Mouse (Mus musculus) heart, embryonic 13.5 days (tissue): ENCODE measurements around the gene Rffl. TPM values are rescaled to one million over a fixed set of nuclear protein-coding genes. Genes with fewer than 3 reads are reported as not detected.

Experiments used
- ATAC-seq: fragments of 200-750 bp; cut with Nextera tagmentation; 2 replicates; pipeline ENCODE4 v1.8.0; 2017; ENCODE audit warnings: moderate TSS enrichment; ENCODE audit not compliant: insufficient number of reproducible peaks, low FRiP score, low TSS enrichment; ENCODE audit errors: extremely low read depth
- H3K27ac ChIP-seq: fragments of 300-500 bp; sonication (generic); replicated peaks from 2 replicates; pipeline ENCODE4 v1.5.1; 2015; ENCODE audit warnings: moderate library complexity, mild to moderate bottlenecking, inconsistent platforms
- H3K27me3 ChIP-seq: fragments of 300-500 bp; sonication (generic); replicated peaks from 2 replicates; pipeline ENCODE4 v1.6.1; 2015; ENCODE audit warnings: mild to moderate bottlenecking, inconsistent platforms
- H3K36me3 ChIP-seq: fragments of 300-500 bp; sonication (generic); 2 replicates; pipeline ENCODE4 v1.6.1; 2015; ENCODE audit warnings: mild to moderate bottlenecking, inconsistent platforms
- H3K4me1 ChIP-seq: fragments of 300-500 bp; sonication (generic); 2 replicates; pipeline ENCODE4 v1.6.1; 2015; ENCODE audit warnings: inconsistent platforms
- H3K4me2 ChIP-seq: fragments of 300-500 bp; sonication (generic); 2 replicates; pipeline ENCODE4 v1.6.1; 2015; ENCODE audit warnings: inconsistent platforms, mild to moderate bottlenecking, moderate library complexity
- H3K4me3 ChIP-seq: fragments of 300-500 bp; sonication (generic); 2 replicates; pipeline ENCODE4 v1.5.1; 2015; ENCODE audit warnings: moderate library complexity, mild to moderate bottlenecking, inconsistent platforms
- H3K9ac ChIP-seq: fragments of 300-500 bp; sonication (generic); 2 replicates; pipeline ENCODE4 v1.6.1; 2015; ENCODE audit warnings: inconsistent platforms, mild to moderate bottlenecking, moderate library complexity
- H3K9me3 ChIP-seq: fragments of 300-500 bp; sonication (generic); 2 replicates; pipeline ENCODE4 v1.6.1; 2016; ENCODE audit warnings: inconsistent platforms
- WGBS: fragments of 180-500 bp; shearing (Covaris S2); methylation state at CpG from one replicate; pipeline ENCODE4 v1.1.7; 2015; ENCODE audit warnings: mixed read lengths; 5-methylcytosine and 5-hydroxymethylcytosine counted together
- polyA plus RNA-seq: library from polyadenylated mRNA; unstranded; fragments of >200 nt; fragmentation: Nextera tagmentation; extraction: Ambion mirVana; gene quantifications from 2 replicates; pipeline ENCODE4 v1.2.1, GENCODE M21; 2015

Gene Rffl
- polyA plus RNA-seq, 1 experiment from 2014 or later = 5.3 TPM

DNA sequence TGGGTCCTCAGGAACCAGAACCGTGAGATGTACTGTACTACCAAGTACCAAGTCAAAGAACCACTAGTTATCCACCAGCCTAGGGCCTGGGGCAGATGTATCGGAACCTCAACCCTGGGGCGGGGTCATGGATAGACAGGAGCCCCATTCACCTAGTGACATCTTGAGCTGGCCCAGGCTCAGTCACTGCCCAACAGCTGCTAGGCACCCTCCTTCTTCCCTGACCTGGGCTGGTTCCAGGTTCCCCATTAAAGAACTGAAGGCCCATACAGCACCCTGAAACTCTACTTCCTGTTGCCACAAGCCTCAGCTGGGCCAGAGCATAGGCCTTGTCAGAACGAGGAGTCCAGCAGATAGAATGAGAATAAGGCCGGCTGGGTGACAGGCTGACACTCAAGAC is 28.7 kb upstream of the Rffl start:
- no peak overlapping the region for H3K4me3 ChIP-seq
- no peak overlapping the region for H3K9ac ChIP-seq
- ATAC-seq = no peak
- peaks cover 64% of the 10 kb centered on the region for H3K36me3 ChIP-seq
- 86% methylated on average over 5 of the region's 5 CpGs for WGBS
- H3K27me3 ChIP-seq = no peaks in the 10 kb centered on the region
- no peak overlapping the region for H3K4me2 ChIP-seq
- no peaks in the 10 kb centered on the region for H3K9me3 ChIP-seq
- H3K4me1 ChIP-seq = no peaks in the 10 kb centered on the region
- H3K27ac ChIP-seq = no peak overlapping the region

- Histone ChIP-seq H3K9ac (no peak overlapping the region), H3K36me3 (peaks cover 41% of the 10 kb centered on the region)
- WGBS = 74% methylated on average over 10 of the region's 10 CpGs
Observed at GRCm38 (mm10) chr11:82897478-82897877, 26.5 kb upstream of the Rffl start.

DNA sequence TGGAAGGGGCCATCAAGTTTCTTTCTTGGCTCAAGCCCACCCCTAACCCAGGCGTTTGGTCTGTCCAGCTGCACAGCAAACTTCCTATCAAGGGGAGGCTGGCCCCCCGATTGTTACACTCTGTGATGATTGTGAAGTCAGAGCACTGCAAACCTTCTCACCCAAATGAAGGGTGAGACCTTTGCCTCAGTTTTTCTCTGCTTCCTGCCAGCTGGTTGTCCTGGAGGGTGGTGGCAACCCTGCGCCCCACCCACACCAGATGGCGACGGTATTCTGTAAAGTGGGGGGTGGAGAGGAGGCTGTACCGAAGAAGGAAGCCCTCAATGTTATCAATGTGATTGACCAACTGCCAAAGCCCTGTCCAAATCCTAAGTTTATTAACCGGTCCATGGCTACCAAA is 20.9 kb upstream of the Rffl start, which contains the start of gene Fndc8:
Fndc8 (plus strand) TSS at position 189 of the 400 bp plus-strand sequence.
- Histone ChIP-seq H3K27me3 (peaks cover 19% of the 10 kb centered on the region), H3K4me2 (no peak within 1 kb of the TSS), H3K9me3 (no peaks in the 10 kb centered on the region), H3K4me1 (peaks cover 16% of the 10 kb centered on the region), H3K9ac (peak within 1 kb of the TSS; percentile 33; the same call in 1 of the 2 replicates), H3K36me3 (no peaks in the 10 kb centered on the region), H3K4me3 (no peak within 1 kb of the TSS), H3K27ac (no peak within 1 kb of the TSS)
- 47% methylated on average over 7 of the region's 7 CpGs for WGBS
- no peak for ATAC-seq

More at GRCm38 (mm10) chr11:82897478-82897877, 26.5 kb upstream of the Rffl start:
- Histone ChIP-seq H3K27ac (no peak overlapping the region), H3K27me3 (peaks cover 4% of the 10 kb centered on the region; the same call in 1 of the 2 replicates), H3K9me3 (no peaks in the 10 kb centered on the region), H3K4me3 (no peak overlapping the region), H3K4me2 (no peak overlapping the region), H3K4me1 (no peaks in the 10 kb centered on the region)
- ATAC-seq = no peak

DNA sequence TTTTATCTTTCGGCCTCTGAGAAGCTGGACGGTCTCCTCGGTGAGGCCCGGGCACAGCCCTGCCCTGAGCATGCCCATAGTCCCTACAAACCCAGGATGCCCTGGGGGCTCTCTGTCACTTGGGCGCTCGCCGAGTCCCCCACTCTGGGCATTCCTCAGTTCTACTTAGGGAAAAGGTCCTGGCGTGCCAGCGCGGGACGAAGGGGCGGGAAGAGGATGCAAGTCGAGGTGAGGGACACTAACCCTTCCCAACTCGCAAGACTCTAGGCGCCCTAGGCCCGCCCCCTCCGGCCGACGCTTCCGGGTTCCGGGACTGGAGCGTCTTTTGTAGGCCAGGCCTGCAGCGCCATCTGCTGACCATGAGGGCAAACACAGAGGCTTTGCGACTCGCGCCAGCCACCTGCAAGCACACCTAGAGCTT is 19.3 kb upstream of the Rffl start, which contains the start of gene Rad51d:
Rad51d (minus strand) TSS at position 273 of the 421 bp plus-strand sequence.
- peaks cover 16% of the 10 kb centered on the region for H3K4me1 ChIP-seq
- peak within 1 kb of the TSS; percentile 58 for H3K27ac ChIP-seq
- under 1% methylated on average over 23 of the region's 26 CpGs for WGBS
- peaks cover 19% of the 10 kb centered on the region for H3K27me3 ChIP-seq
- peak within 1 kb of the TSS; percentile 84 for H3K9ac ChIP-seq
- H3K36me3 ChIP-seq = 0 out of 2 replicates have a peak, but pooled peaks cover 3% of the 10 kb centered on the region
- H3K4me2 ChIP-seq = peak within 1 kb of the TSS; percentile 88
- H3K4me3 ChIP-seq = peak within 1 kb of the TSS; percentile 60
- no peaks in the 10 kb centered on the region for H3K9me3 ChIP-seq
- ATAC-seq = peak; percentile 89

DNA sequence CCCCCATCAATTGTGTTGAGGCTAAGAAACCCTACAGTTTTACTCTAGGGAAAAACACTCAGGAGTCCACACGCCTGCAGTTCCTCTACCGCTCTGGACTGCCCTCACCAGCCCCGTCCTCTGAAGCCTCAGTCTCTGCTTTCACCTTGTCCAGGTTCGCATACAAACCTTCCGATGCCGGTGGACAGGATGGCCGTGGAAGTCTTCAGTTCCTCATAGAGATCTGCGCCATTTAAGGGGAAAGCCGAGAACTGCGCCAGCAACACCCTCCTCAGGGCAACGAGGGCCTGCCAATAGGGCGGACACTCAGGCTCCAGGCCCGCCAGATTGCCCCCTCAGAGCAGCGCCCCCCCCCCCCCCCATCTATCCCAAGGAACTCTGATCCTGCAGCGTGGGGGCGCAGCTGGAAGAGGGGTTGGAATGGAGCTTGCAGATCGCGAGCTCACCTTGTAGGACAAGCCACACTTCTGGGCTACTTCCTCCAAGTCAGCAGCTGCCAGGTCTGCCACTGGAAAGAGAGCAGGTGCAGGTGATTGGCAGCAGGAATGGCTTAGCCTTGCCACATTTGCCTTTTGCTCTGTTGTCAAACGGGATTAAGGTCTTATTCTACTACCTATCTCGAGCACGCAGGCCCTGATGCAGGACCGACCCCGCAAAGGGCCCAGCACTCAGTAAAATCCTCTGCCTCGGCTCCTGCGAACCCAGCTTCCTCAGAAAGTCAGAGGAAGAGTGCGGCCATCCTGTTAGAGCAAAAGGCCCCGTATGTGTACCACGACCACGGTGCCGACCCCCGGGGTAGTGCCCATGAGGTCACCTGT is 18.7 kb upstream of the Rffl start:
- Histone ChIP-seq H3K27me3 (peaks cover 19% of the 10 kb centered on the region), H3K4me3 (peak overlapping the region; percentile 60), H3K9me3 (no peaks in the 10 kb centered on the region), H3K36me3 (0 out of 2 replicates have a peak, but pooled peaks cover 3% of the 10 kb centered on the region), H3K4me1 (peaks cover 16% of the 10 kb centered on the region), H3K4me2 (peak overlapping the region; percentile 88), H3K9ac (peak overlapping the region; percentile 84), H3K27ac (peak overlapping the region; percentile 58)
- ATAC-seq = no peak
- WGBS = 5% methylated on average over 31 of the region's 31 CpGs

DNA sequence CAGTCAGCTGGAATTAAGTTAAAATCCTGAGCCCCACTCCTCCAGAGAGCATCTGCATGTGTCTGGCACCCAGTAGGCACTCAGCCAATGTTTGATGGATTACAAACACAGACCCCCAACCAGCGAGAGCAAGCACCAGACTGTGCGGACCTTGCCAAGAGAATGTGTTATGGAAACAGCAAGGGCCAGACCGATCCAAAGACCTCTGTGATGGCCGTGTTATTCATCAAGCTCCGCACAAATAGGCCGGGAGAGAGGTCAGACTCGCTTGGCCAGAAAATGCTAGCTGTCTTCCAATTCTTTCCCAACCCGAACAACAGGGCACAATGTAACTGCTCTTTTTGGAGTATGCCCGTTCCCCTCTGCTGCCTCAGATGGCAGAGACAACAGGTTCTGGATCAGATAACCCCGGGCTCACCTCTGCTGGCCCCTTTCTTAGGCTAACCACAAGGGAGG is 17.5 kb upstream of the Rffl start:
- Histone ChIP-seq H3K4me3 (peak overlapping the region; percentile 60; the same call in 1 of the 2 replicates), H3K4me2 (peak overlapping the region; percentile 88), H3K27me3 (peaks cover 19% of the 10 kb centered on the region), H3K9ac (peak overlapping the region; percentile 84), H3K36me3 (peaks cover 4% of the 10 kb centered on the region; the same call in 1 of the 2 replicates), H3K27ac (no peak overlapping the region), H3K4me1 (peaks cover 16% of the 10 kb centered on the region), H3K9me3 (no peaks in the 10 kb centered on the region)
- WGBS = 57% methylated on average over 10 of the region's 10 CpGs
- ATAC-seq = no peak

DNA sequence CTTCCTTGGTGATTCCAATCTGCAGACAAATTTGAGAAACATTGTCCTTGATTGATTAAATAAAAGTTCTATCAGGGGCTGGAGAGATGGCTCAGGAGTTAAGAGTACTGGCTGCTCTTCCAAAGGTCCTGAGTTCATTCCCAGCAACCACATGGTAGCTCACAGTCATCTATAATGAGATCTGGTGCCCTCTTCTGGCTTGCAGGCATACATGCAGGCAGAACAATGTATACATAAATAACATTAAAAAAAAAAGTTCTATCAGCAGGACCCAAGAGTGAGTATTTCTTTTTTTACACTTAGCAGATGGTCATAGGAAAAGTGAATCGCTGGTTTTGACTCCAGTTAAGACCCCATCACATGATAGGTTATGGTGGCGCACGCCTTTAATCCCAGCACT is 15.5 kb upstream of the Rffl start:
- H3K9ac ChIP-seq = no peak overlapping the region
- peaks cover 16% of the 10 kb centered on the region for H3K4me1 ChIP-seq
- no peak for ATAC-seq
- no peak overlapping the region for H3K4me2 ChIP-seq
- H3K27me3 ChIP-seq = peaks cover 6% of the 10 kb centered on the region
- WGBS = 78% methylated on average over 3 of the region's 3 CpGs
- no peak overlapping the region for H3K27ac ChIP-seq
- peaks cover 21% of the 10 kb centered on the region for H3K36me3 ChIP-seq
- H3K9me3 ChIP-seq = no peaks in the 10 kb centered on the region
- no peak overlapping the region for H3K4me3 ChIP-seq

DNA sequence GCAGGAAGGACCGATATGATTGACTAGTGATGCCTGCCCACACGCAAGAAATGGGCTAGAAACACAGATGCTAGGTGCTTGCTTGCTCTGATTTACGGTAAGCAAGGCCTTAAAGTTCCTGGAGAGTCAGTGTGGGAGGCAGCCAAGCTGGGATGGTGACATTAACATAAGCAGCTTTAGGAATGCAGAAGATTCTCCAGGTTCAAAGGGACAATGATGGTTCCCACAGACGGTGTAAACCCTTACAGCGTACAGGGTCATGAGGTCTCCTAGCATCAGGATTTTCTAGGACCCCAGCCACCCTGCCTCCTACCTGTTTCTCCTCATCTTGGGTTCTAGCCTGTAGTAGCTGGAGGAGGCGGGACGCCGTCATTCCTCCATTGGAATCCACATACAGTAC is 12.2 kb upstream of the Rffl start:
- H3K4me3 ChIP-seq = no peak overlapping the region
- H3K36me3 ChIP-seq = peaks cover 46% of the 10 kb centered on the region
- H3K9me3 ChIP-seq = no peaks in the 10 kb centered on the region
- no peak overlapping the region for H3K4me2 ChIP-seq
- no peaks in the 10 kb centered on the region for H3K27me3 ChIP-seq
- H3K4me1 ChIP-seq = no peaks in the 10 kb centered on the region
- no peak overlapping the region for H3K9ac ChIP-seq
- no peak for ATAC-seq
- 64% methylated on average over 8 of the region's 8 CpGs for WGBS
- H3K27ac ChIP-seq = no peak overlapping the region

- no peak overlapping the region for H3K4me3 ChIP-seq
- no peaks in the 10 kb centered on the region for H3K9me3 ChIP-seq
- no peak overlapping the region for H3K9ac ChIP-seq
- WGBS = 80% methylated on average over 7 of the region's 7 CpGs
- peaks cover 8% of the 10 kb centered on the region; the same call in 1 of the 2 replicates for H3K4me1 ChIP-seq
- no peak overlapping the region for H3K4me2 ChIP-seq
- no peaks in the 10 kb centered on the region for H3K27me3 ChIP-seq
- ATAC-seq = no peak
- no peak overlapping the region for H3K27ac ChIP-seq
- peaks cover 39% of the 10 kb centered on the region for H3K36me3 ChIP-seq
Observed at GRCm38 (mm10) chr11:82877726-82878344, 6.8 kb upstream of the Rffl start.

DNA sequence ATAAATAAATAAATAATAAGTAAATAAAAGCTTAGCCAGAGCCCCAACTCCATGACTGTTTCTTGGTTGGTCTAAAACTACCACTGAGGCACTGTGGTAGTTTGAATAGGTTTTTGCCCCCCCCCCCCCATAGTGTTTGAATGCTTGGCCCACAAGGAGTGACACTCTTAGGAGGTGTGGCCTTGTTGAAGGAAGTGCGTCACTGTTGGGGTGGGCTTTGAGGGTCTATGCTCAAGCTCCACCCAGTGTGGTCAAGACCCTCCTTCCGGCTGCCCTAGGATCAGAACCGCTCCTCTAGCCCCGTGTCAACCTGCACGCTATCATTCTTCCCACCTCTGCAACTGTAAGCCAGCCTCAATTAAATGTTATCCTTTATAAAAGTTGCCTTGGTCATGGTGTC is 4.6 kb upstream of the Rffl start:
- 86% methylated on average over 5 of the region's 5 CpGs for WGBS
- Histone ChIP-seq H3K9me3 (no peaks in the 10 kb centered on the region), H3K9ac (no peak overlapping the region), H3K4me1 (peaks cover 8% of the 10 kb centered on the region; the same call in 1 of the 2 replicates), H3K36me3 (peaks cover 22% of the 10 kb centered on the region), H3K27ac (no peak overlapping the region), H3K4me2 (no peak overlapping the region), H3K27me3 (no peaks in the 10 kb centered on the region), H3K4me3 (no peak overlapping the region)
- ATAC-seq = no peak

- Histone ChIP-seq H3K4me3 (no peak overlapping the region), H3K4me2 (peak overlapping the region; percentile 46), H3K4me1 (peaks cover 14% of the 10 kb centered on the region; the same call in 1 of the 2 replicates), H3K9me3 (no peaks in the 10 kb centered on the region), H3K9ac (peak overlapping the region; percentile 25; the same call in 1 of the 2 replicates), H3K36me3 (peaks cover 19% of the 10 kb centered on the region), H3K27ac (0 out of 2 replicates have a peak overlapping the region, but pooled peaks have one; percentile 34), H3K27me3 (no peaks in the 10 kb centered on the region)
- ATAC-seq = no peak
- 16% methylated on average over 5 of the region's 5 CpGs for WGBS
Observed at GRCm38 (mm10) chr11:82874924-82875323, 3.9 kb upstream of the Rffl start.
